Mouse (Mus musculus) lung, adult 2 months (tissue): ENCODE data around the gene Hltf. TPM values are rescaled to one million over a fixed set of nuclear protein-coding genes. Genes with fewer than 3 reads are reported as not detected.

Experiments
- DNase-seq: peaks from one replicate; pipeline ENCODE4 v3.0.0; 2022
- H3K4me1 ChIP-seq: fragments of 200-500 bp; 2 replicates; pipeline ENCODE4 v1.6.1; 2011; ENCODE audit warnings: low read length; ENCODE audit not compliant: control insufficient read depth, insufficient read depth
- H3K4me3 ChIP-seq: fragments of 200-500 bp; replicated peaks from 2 replicates; pipeline ENCODE3; 2011; ENCODE audit warnings: low read depth, mild to moderate bottlenecking, control low read depth, low read length; ENCODE audit errors: extremely low read depth
- CTCF ChIP-seq: fragments of 200-500 bp; IDR thresholded peaks from 2 replicates; pipeline ENCODE4 v1.5.1; 2011; ENCODE audit warnings: mild to moderate bottlenecking, low read length, control low read depth; ENCODE audit not compliant: insufficient read depth
- POLR2A ChIP-seq: fragments of 200-500 bp; IDR thresholded peaks from 2 replicates; pipeline ENCODE4 v1.6.1; 2011; ENCODE audit warnings: low read depth, mild to moderate bottlenecking, control low read depth, low read length, borderline replicate concordance; ENCODE audit errors: extremely low read depth
- WGBS: fragments of 180-500 bp; shearing (Covaris S2); methylation state at CpG from one replicate; pipeline ENCODE4 v1.1.7; 2018; 5-methylcytosine and 5-hydroxymethylcytosine counted together
- polyA plus RNA-seq: library from polyadenylated mRNA; depleted of rRNA; stranded (reverse); fragments of >200 nt; gene quantifications from 2 replicates; pipeline ENCODE4 v1.2.3, GENCODE M21; 2012

Gene Hltf
- polyA plus RNA-seq, 1 experiment = 4.8 TPM

GRCm38 (mm10) chr3:20129491-20129890 is 71.9 kb downstream of the Hltf start:
- Histone ChIP-seq H3K4me3 (no peak overlapping the region), H3K4me1 (peaks cover 15% of the 10 kb centered on the region)
- WGBS = 81% methylated on average over 5 of the region's 5 CpGs
- DNase-seq = no peak
- TF ChIP-seq POLR2A (no peak), CTCF (no peak)

- Histone ChIP-seq H3K4me1 (peaks cover 16% of the 10 kb centered on the region), H3K4me3 (no peak overlapping the region)
- 59% methylated on average over 8 of the region's 8 CpGs for WGBS
- DNase-seq = no peak
- TF ChIP-seq CTCF (no peak), POLR2A (no peak)
Observed at GRCm38 (mm10) chr3:20130456-20131349, 73.1 kb downstream of the Hltf start.

DNA sequence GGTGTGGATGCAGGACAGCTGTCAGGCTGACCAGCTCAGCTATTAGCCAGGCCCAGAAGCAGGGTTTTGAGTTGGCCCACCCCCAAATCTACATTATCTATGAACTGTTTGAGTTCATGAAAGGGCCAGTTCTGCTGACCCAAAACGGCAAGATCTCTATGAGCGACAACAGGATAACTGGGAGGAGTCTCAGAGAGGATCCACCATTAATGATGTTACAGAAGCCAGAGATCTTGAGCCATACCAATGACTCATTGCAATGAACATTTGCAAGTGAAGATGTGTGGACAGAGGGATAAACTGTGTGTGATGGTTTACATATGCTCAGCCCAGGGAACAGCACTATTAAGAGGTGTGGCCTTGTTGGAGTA is 73.7 kb downstream of the Hltf start:
- Histone ChIP-seq H3K4me1 (peaks cover 18% of the 10 kb centered on the region), H3K4me3 (no peak overlapping the region)
- DNase-seq = no peak
- WGBS = 66% methylated on average over 2 of the region's 2 CpGs
- no peak for TF ChIP-seq POLR2A
- no peak for TF ChIP-seq CTCF

DNA sequence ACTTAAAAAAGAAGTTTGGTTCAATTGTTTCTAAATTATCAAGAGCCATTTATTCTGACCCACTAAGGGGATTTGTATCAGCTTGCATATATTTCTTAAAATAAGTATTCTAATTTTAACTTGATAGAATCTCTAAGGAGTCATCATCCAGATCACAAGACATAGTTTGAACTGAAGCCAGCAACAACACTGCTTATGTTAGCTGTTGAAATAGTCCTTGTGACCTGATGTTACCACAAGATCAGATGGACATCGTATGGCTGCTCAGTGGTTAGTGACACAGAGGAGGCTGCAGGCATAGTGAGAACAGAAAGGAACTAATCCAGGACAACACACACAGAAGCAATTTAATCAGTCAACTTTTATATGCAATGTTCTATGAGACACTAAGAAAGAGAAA is 75.1 kb downstream of the Hltf start:
- no peak for DNase-seq
- 51% methylated on average over 1 of the region's 1 CpGs for WGBS
- TF ChIP-seq CTCF (no peak), POLR2A (no peak)

GRCm38 (mm10) chr3:20133745-20134144 is 76.1 kb downstream of the Hltf start:
- no peak for TF ChIP-seq POLR2A
- TF ChIP-seq CTCF = no peak
- Histone ChIP-seq H3K4me1 (peaks cover 18% of the 10 kb centered on the region), H3K4me3 (no peak overlapping the region)
- WGBS = 65% methylated on average over 1 of the region's 1 CpGs
- DNase-seq = no peak

More for the DNA sequence above, 75.1 kb downstream of the Hltf start:
- Histone ChIP-seq H3K4me1 (peaks cover 18% of the 10 kb centered on the region), H3K4me3 (no peak overlapping the region)

GRCm38 (mm10) chr3:20134545-20134944 is 76.9 kb downstream of the Hltf start:
- peaks cover 18% of the 10 kb centered on the region for H3K4me1 ChIP-seq
- 85% methylated on average over 3 of the region's 3 CpGs for WGBS
- TF ChIP-seq CTCF = no peak
- TF ChIP-seq POLR2A = no peak
- DNase-seq = no peak
- no peak overlapping the region for H3K4me3 ChIP-seq

- 81% methylated on average over 9 of the region's 9 CpGs for WGBS
- no peak for TF ChIP-seq CTCF
- TF ChIP-seq POLR2A = no peak
- Histone ChIP-seq H3K4me1 (peaks cover 9% of the 10 kb centered on the region; the same call in 1 of the 2 replicates), H3K4me3 (no peak overlapping the region)
- DNase-seq = no peak
Observed at GRCm38 (mm10) chr3:20136868-20137581, 79.4 kb downstream of the Hltf start.

- no peak overlapping the region for H3K4me3 ChIP-seq
- DNase-seq = no peak
- peaks cover under 1% of the 10 kb centered on the region for H3K4me1 ChIP-seq
- TF ChIP-seq CTCF (no peak), POLR2A (no peak)
Observed at GRCm38 (mm10) chr3:20141240-20141639, 83.6 kb downstream of the Hltf start.

DNA sequence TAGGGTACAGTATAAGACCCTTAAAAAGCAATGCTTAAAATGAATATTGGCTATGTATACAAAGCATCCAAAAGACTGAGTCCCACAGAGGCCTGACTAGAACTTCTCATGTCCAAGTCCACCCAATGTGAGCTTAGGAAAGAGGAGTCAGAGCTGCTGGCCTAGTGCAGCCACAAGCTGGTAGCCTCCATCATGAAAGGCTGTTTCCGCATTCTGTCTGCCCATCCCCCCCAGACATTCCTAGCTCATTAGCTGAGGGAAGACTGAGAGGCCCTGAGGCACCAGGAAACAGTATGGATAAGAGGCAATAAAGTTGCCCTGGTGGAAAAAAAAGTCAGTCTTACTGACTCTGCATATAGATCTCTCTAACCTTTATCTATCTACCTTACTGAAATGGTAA is 84.1 kb downstream of the Hltf start:
- TF ChIP-seq POLR2A = no peak
- no peak for TF ChIP-seq CTCF
- WGBS = 58% methylated on average over 1 of the region's 1 CpGs
- Histone ChIP-seq H3K4me3 (no peak overlapping the region), H3K4me1 (no peaks in the 10 kb centered on the region; the same call in none of the 2 replicates)
- no peak for DNase-seq

GRCm38 (mm10) chr3:20142101-20142500 is 84.5 kb downstream of the Hltf start:
- no peaks in the 10 kb centered on the region; the same call in none of the 2 replicates for H3K4me1 ChIP-seq
- DNase-seq = no peak
- TF ChIP-seq POLR2A (no peak), CTCF (no peak)
- H3K4me3 ChIP-seq = no peak overlapping the region
- WGBS = 79% methylated on average over 2 of the region's 2 CpGs
